19 mouse cellular contexts compared by ENCODE assay signal in genomic region chr7:111838162-111838561, GRCm38 (mm10). TPM values are rescaled to one million over a fixed set of nuclear protein-coding genes. Genes with fewer than 3 reads are reported as not detected.
"Had no signal": no experiment of that assay in that cellular context is flagged by ENCODE, and none has a peak within 500 bp of the region (broad histone marks: within the 10 kb centered on the region; RNA-seq: fewer than 3 reads in every experiment).

No protein-coding gene starts in this region.

- H3K4me1 ChIP-seq: midbrain, embryonic 10.5 days; neural tube, embryonic 13.5 days; neural tube, embryonic 15.5 days had no signal

- H3K4me3 ChIP-seq: midbrain, embryonic 10.5 days; midbrain, embryonic 12.5 days; myocyte; neural tube, embryonic 13.5 days; neural tube, embryonic 15.5 days had no signal

- DNase-seq: lung, adult 18-20 months; lung, embryonic 14.5 days; lung, postnatal 10 days; lung, postnatal 4 days; midbrain, embryonic 14.5 days; right cerebral cortex, adult 18-20 months; right cerebral cortex, postnatal 25 days; right cerebral cortex, postnatal 4 days; spleen, adult 18-20 months; thymus, adult 18-20 months; thymus, postnatal 14 days; thymus, postnatal 36 days had no signal

- H3K36me3 ChIP-seq: midbrain, embryonic 10.5 days; midbrain, embryonic 12.5 days; neural tube, embryonic 13.5 days; neural tube, embryonic 15.5 days had no signal

- H3K27ac ChIP-seq: midbrain, embryonic 10.5 days; midbrain, embryonic 12.5 days; neural tube, embryonic 13.5 days; neural tube, embryonic 15.5 days had no signal

- H3K9me3 ChIP-seq: midbrain, embryonic 10.5 days; midbrain, embryonic 12.5 days; neural tube, embryonic 15.5 days had no signal

- H3K27me3 ChIP-seq: midbrain, embryonic 12.5 days; neural tube, embryonic 13.5 days; neural tube, embryonic 15.5 days had no signal

RNA-seq across cellular contexts. Expression of gene Galnt18, which starts 58.4 kb away (rescaled TPM):
- total RNA-seq: megakaryocyte, adult 5-6 weeks; megakaryocyte-erythroid progenitor cell, adult 5-6 weeks had no signal
